Mouse (Mus musculus): ENCODE measurements at regions not wholly inside any gene's neighbourhood (a gene's known extent, or its start where the extent isn't known, plus 50 kb on each side); places are given as distances from the start of the nearest gene placed in this dataset.

GRCm38 (mm10) chr10:24410885-24411284 lies 184.4 kb upstream of the Ccn2 start:
- H3K27me3 ChIP-seq (ENCODE audit: control insufficient read depth, insufficient read depth, low read length): no peaks in the 10 kb centered on the region
- H3K4me1 ChIP-seq (ENCODE audit: control insufficient read depth, insufficient read depth, low read length): no peaks in the 10 kb centered on the region
- no peaks in the 10 kb centered on the region for H3K36me3 ChIP-seq (ENCODE audit: control insufficient read depth, insufficient read depth, low read length)
- WGBS: 87% methylated on average over 4 of the region's 4 CpGs
- H3K27ac ChIP-seq (ENCODE audit: low read depth, low read length): no peak overlapping the region
- H3K9ac ChIP-seq (ENCODE audit: low read depth, low read length): no peak overlapping the region
- H3K4me3 ChIP-seq (ENCODE audit: low read length): no peak overlapping the region
- no peaks in the 10 kb centered on the region for H3K9me3 ChIP-seq (ENCODE audit: control insufficient read depth, low read length)
- no peak overlapping the region for H3K4me2 ChIP-seq (replicated peaks; ENCODE audit: low read depth, low read length)
- no peak for ATAC-seq (ENCODE audit: low FRiP score, low TSS enrichment)

- no peak for ATAC-seq (ENCODE audit: low FRiP score, low TSS enrichment)
Observed at GRCm38 (mm10) chr10:24422498-24423160, 172.6 kb upstream of the Ccn2 start.

GRCm38 (mm10) chr10:24433737-24434367 lies 161.4 kb upstream of the Ccn2 start:
- no peak for ATAC-seq (ENCODE audit: low FRiP score, low TSS enrichment)
- no peak overlapping the region for H3K4me2 ChIP-seq (replicated peaks; ENCODE audit: low read depth, low read length)
- H3K36me3 ChIP-seq (ENCODE audit: control insufficient read depth, insufficient read depth, low read length): no peaks in the 10 kb centered on the region
- no peaks in the 10 kb centered on the region for H3K27me3 ChIP-seq (ENCODE audit: control insufficient read depth, insufficient read depth, low read length)
- H3K4me1 ChIP-seq (ENCODE audit: control insufficient read depth, insufficient read depth, low read length): no peaks in the 10 kb centered on the region
- no peak overlapping the region for H3K27ac ChIP-seq (ENCODE audit: low read depth, low read length)
- no peak overlapping the region for H3K9ac ChIP-seq (ENCODE audit: low read depth, low read length)
- H3K9me3 ChIP-seq (ENCODE audit: control insufficient read depth, low read length): no peaks in the 10 kb centered on the region
- H3K4me3 ChIP-seq (ENCODE audit: low read length): no peak overlapping the region

More at GRCm38 (mm10) chr10:24422498-24423160, 172.6 kb upstream of the Ccn2 start:
- H3K9ac ChIP-seq (ENCODE audit: low read depth, low read length): no peak overlapping the region
- H3K27me3 ChIP-seq (ENCODE audit: control insufficient read depth, insufficient read depth, low read length): no peaks in the 10 kb centered on the region
- H3K27ac ChIP-seq (ENCODE audit: low read depth, low read length): no peak overlapping the region
- H3K4me2 ChIP-seq (replicated peaks; ENCODE audit: low read depth, low read length): no peak overlapping the region
- no peaks in the 10 kb centered on the region for H3K4me1 ChIP-seq (ENCODE audit: control insufficient read depth, insufficient read depth, low read length)
- H3K36me3 ChIP-seq (ENCODE audit: control insufficient read depth, insufficient read depth, low read length): no peaks in the 10 kb centered on the region
- H3K4me3 ChIP-seq (ENCODE audit: low read length): no peak overlapping the region
- H3K9me3 ChIP-seq (ENCODE audit: control insufficient read depth, low read length): no peaks in the 10 kb centered on the region
- WGBS: 86% methylated on average over 4 of the region's 4 CpGs

- ATAC-seq (ENCODE audit: low FRiP score, low TSS enrichment): no peak
- WGBS: 83% methylated on average over 2 of the region's 2 CpGs
- Histone ChIP-seq H3K9me3 (ENCODE audit: control insufficient read depth, low read length) (0 out of 2 replicates have a peak, but pooled peaks cover 2% of the 10 kb centered on the region), H3K4me3 (ENCODE audit: low read length) (no peak overlapping the region), H3K4me2 (replicated peaks; ENCODE audit: low read depth, low read length) (no peak overlapping the region), H3K9ac (ENCODE audit: low read depth, low read length) (no peak overlapping the region), H3K36me3 (ENCODE audit: control insufficient read depth, insufficient read depth, low read length) (no peaks in the 10 kb centered on the region), H3K4me1 (ENCODE audit: control insufficient read depth, insufficient read depth, low read length) (no peaks in the 10 kb centered on the region), H3K27me3 (ENCODE audit: control insufficient read depth, insufficient read depth, low read length) (no peaks in the 10 kb centered on the region), H3K27ac (ENCODE audit: low read depth, low read length) (no peak overlapping the region)
Observed at GRCm38 (mm10) chr10:24437177-24437576, 158.1 kb upstream of the Ccn2 start.

GRCm38 (mm10) chr10:24444572-24444971 lies 150.7 kb upstream of the Ccn2 start:
- Histone ChIP-seq H3K36me3 (ENCODE audit: control insufficient read depth, insufficient read depth, low read length) (no peaks in the 10 kb centered on the region), H3K9me3 (ENCODE audit: control insufficient read depth, low read length) (no peaks in the 10 kb centered on the region), H3K4me3 (ENCODE audit: low read length) (no peak overlapping the region), H3K4me1 (ENCODE audit: control insufficient read depth, insufficient read depth, low read length) (no peaks in the 10 kb centered on the region), H3K27me3 (ENCODE audit: control insufficient read depth, insufficient read depth, low read length) (no peaks in the 10 kb centered on the region), H3K27ac (ENCODE audit: low read depth, low read length) (no peak overlapping the region), H3K4me2 (replicated peaks; ENCODE audit: low read depth, low read length) (no peak overlapping the region), H3K9ac (ENCODE audit: low read depth, low read length) (no peak overlapping the region)
- WGBS: 44% methylated on average over 1 of the region's 1 CpGs
- no peak for ATAC-seq (ENCODE audit: low FRiP score, low TSS enrichment)

- ATAC-seq (ENCODE audit: low FRiP score, low TSS enrichment): no peak
- H3K4me2 ChIP-seq (replicated peaks; ENCODE audit: low read depth, low read length): no peak overlapping the region
- no peaks in the 10 kb centered on the region for H3K4me1 ChIP-seq (ENCODE audit: control insufficient read depth, insufficient read depth, low read length)
- H3K4me3 ChIP-seq (ENCODE audit: low read length): no peak overlapping the region
- H3K9ac ChIP-seq (ENCODE audit: low read depth, low read length): no peak overlapping the region
- no peak overlapping the region for H3K27ac ChIP-seq (ENCODE audit: low read depth, low read length)
- no peaks in the 10 kb centered on the region for H3K36me3 ChIP-seq (ENCODE audit: control insufficient read depth, insufficient read depth, low read length)
- WGBS: 92% methylated on average over 6 of the region's 6 CpGs
- H3K9me3 ChIP-seq (ENCODE audit: control insufficient read depth, low read length): no peaks in the 10 kb centered on the region
- H3K27me3 ChIP-seq (ENCODE audit: control insufficient read depth, insufficient read depth, low read length): no peaks in the 10 kb centered on the region
Observed at GRCm38 (mm10) chr10:24445036-24445435, 150.2 kb upstream of the Ccn2 start.

- H3K4me1 ChIP-seq (ENCODE audit: control insufficient read depth, insufficient read depth, low read length): no peaks in the 10 kb centered on the region
- no peak overlapping the region for H3K9ac ChIP-seq (ENCODE audit: low read depth, low read length)
- no peaks in the 10 kb centered on the region for H3K9me3 ChIP-seq (ENCODE audit: control insufficient read depth, low read length)
- no peaks in the 10 kb centered on the region for H3K36me3 ChIP-seq (ENCODE audit: control insufficient read depth, insufficient read depth, low read length)
- H3K4me3 ChIP-seq (ENCODE audit: low read length): no peak overlapping the region
- no peak overlapping the region for H3K27ac ChIP-seq (ENCODE audit: low read depth, low read length)
- WGBS: 82% methylated on average over 8 of the region's 8 CpGs
- no peak for ATAC-seq (ENCODE audit: low FRiP score, low TSS enrichment)
- no peak overlapping the region for H3K4me2 ChIP-seq (replicated peaks; ENCODE audit: low read depth, low read length)
- no peaks in the 10 kb centered on the region for H3K27me3 ChIP-seq (ENCODE audit: control insufficient read depth, insufficient read depth, low read length)
Observed at GRCm38 (mm10) chr10:24446168-24446567, 149.1 kb upstream of the Ccn2 start.

- no peaks in the 10 kb centered on the region for H3K9me3 ChIP-seq (ENCODE audit: control insufficient read depth, low read length)
- H3K27me3 ChIP-seq (ENCODE audit: control insufficient read depth, insufficient read depth, low read length): no peaks in the 10 kb centered on the region
- H3K4me2 ChIP-seq (replicated peaks; ENCODE audit: low read depth, low read length): no peak overlapping the region
- H3K27ac ChIP-seq (ENCODE audit: low read depth, low read length): peak overlapping the region; percentile 66; the same call in 1 of the 2 replicates
- no peaks in the 10 kb centered on the region for H3K36me3 ChIP-seq (ENCODE audit: control insufficient read depth, insufficient read depth, low read length)
- no peak overlapping the region for H3K9ac ChIP-seq (ENCODE audit: low read depth, low read length)
- WGBS: 50% methylated on average over 6 of the region's 6 CpGs
- ATAC-seq (ENCODE audit: low FRiP score, low TSS enrichment): no peak
- H3K4me3 ChIP-seq (ENCODE audit: low read length): no peak overlapping the region
- H3K4me1 ChIP-seq (ENCODE audit: control insufficient read depth, insufficient read depth, low read length): no peaks in the 10 kb centered on the region
Observed at GRCm38 (mm10) chr10:24447135-24447534, 148.1 kb upstream of the Ccn2 start.

GRCm38 (mm10) chr10:24448001-24448561 lies 147.2 kb upstream of the Ccn2 start:
- 57% methylated on average over 9 of the region's 9 CpGs for WGBS
- Histone ChIP-seq H3K9me3 (ENCODE audit: control insufficient read depth, low read length) (no peaks in the 10 kb centered on the region), H3K36me3 (ENCODE audit: control insufficient read depth, insufficient read depth, low read length) (no peaks in the 10 kb centered on the region), H3K27ac (ENCODE audit: low read depth, low read length) (peak overlapping the region; percentile 66; the same call in 1 of the 2 replicates), H3K4me1 (ENCODE audit: control insufficient read depth, insufficient read depth, low read length) (no peaks in the 10 kb centered on the region), H3K9ac (ENCODE audit: low read depth, low read length) (no peak overlapping the region), H3K4me3 (ENCODE audit: low read length) (no peak overlapping the region), H3K4me2 (replicated peaks; ENCODE audit: low read depth, low read length) (no peak overlapping the region), H3K27me3 (ENCODE audit: control insufficient read depth, insufficient read depth, low read length) (no peaks in the 10 kb centered on the region)
- no peak for ATAC-seq (ENCODE audit: low FRiP score, low TSS enrichment)

All from kidney, embryonic 14.5 days (tissue).